Mouse (Mus musculus) intestine, postnatal 0 days (tissue): ENCODE data around the gene Fam193b. TPM values are rescaled to one million over a fixed set of nuclear protein-coding genes. Genes with fewer than 3 reads are reported as not detected.
"Not testable (repeated sequence)": the region's sequence is repeated elsewhere in the genome, so short reads cannot be mapped to it uniquely, and the experiment has no call there.

ENCODE experiments used
- ATAC-seq: fragments of 200-750 bp; cut with Nextera tagmentation; 2 replicates; pipeline ENCODE4 v1.8.0; 2017; ENCODE audit warnings: mild to moderate bottlenecking, moderate TSS enrichment, moderate library complexity
- H3K27ac ChIP-seq: fragments of 300-500 bp; sonication (generic); 2 replicates; pipeline ENCODE4 v1.5.1; 2014; ENCODE audit warnings: mild to moderate bottlenecking, low read depth, low read length, moderate library complexity
- H3K27me3 ChIP-seq: fragments of 300-500 bp; sonication (generic); replicated peaks from 2 replicates; pipeline ENCODE4 v1.6.1; 2014; ENCODE audit warnings: low read length, mixed read lengths; ENCODE audit not compliant: control insufficient read depth, insufficient read depth
- H3K36me3 ChIP-seq: fragments of 300-500 bp; sonication (generic); 2 replicates; pipeline ENCODE4 v1.6.1; 2014; ENCODE audit warnings: mild to moderate bottlenecking, moderate library complexity; ENCODE audit not compliant: control insufficient read depth, insufficient read depth
- H3K4me1 ChIP-seq: fragments of 300-500 bp; sonication (generic); replicated peaks from 2 replicates; pipeline ENCODE4 v1.6.1; 2014; ENCODE audit warnings: antibody characterized with exemption, low read length, mixed read lengths; ENCODE audit not compliant: control insufficient read depth, insufficient read depth
- H3K4me2 ChIP-seq: fragments of 300-500 bp; sonication (generic); replicated peaks from 2 replicates; pipeline ENCODE4 v1.6.1; 2014; ENCODE audit warnings: low read depth, mild to moderate bottlenecking, moderate library complexity
- H3K4me3 ChIP-seq: fragments of 300-500 bp; sonication (generic); 2 replicates; pipeline ENCODE4 v1.5.1; 2014; ENCODE audit warnings: low read depth, low read length
- H3K9ac ChIP-seq: fragments of 300-500 bp; sonication (generic); 2 replicates; pipeline ENCODE4 v1.6.1; 2014; ENCODE audit warnings: mild to moderate bottlenecking, low read depth, low read length
- H3K9me3 ChIP-seq: fragments of 300-500 bp; sonication (generic); 2 replicates; pipeline ENCODE4 v1.6.1; 2016; ENCODE audit warnings: mixed run types; ENCODE audit not compliant: control insufficient read depth
- CTCF ChIP-seq: sonication (generic); IDR thresholded peaks from 2 replicates; pipeline ENCODE4 v1.5.1; 2016; ENCODE audit warnings: low read depth, mild to moderate bottlenecking, control low read depth, antibody characterized with exemption, moderate library complexity
- WGBS: fragments of 180-500 bp; shearing (Covaris S2); extraction: QIAGEN DNeasy Blood & Tissue Kit; methylation state at CpG from one replicate; pipeline ENCODE4 v1.1.7; 2014; 5-methylcytosine and 5-hydroxymethylcytosine counted together
- polyA plus RNA-seq: library from polyadenylated mRNA; unstranded; fragments of >200 nt; fragmentation: Nextera tagmentation; extraction: Ambion mirVana; gene quantifications from 2 replicates; pipeline ENCODE4 v1.2.1, GENCODE M21; 2015

The Fam193b gene
- polyA plus RNA-seq, 1 experiment from 2014 or later = 10.3 TPM

- no peak for TF ChIP-seq CTCF
Measured at GRCm38 (mm10) chr13:55595375-55595774, 24.5 kb upstream of the Fam193b start.

GRCm38 (mm10) chr13:55593254-55593747 lies 22.4 kb upstream of the Fam193b start:
- ATAC-seq = peak; percentile 42
- peak overlapping the region; percentile 30; the same call in 1 of the 2 replicates for H3K27ac ChIP-seq
- H3K9me3 ChIP-seq = no peaks in the 10 kb centered on the region
- TF ChIP-seq CTCF = no peak
- no peaks in the 10 kb centered on the region for H3K4me1 ChIP-seq
- H3K4me3 ChIP-seq = peak overlapping the region; percentile 92
- H3K9ac ChIP-seq = peak overlapping the region; percentile 75
- H3K4me2 ChIP-seq = peak overlapping the region; percentile 69
- H3K36me3 ChIP-seq = peaks cover 33% of the 10 kb centered on the region
- WGBS = under 1% methylated on average over 31 of the region's 31 CpGs
- no peaks in the 10 kb centered on the region for H3K27me3 ChIP-seq

More at GRCm38 (mm10) chr13:55595375-55595774, 24.5 kb upstream of the Fam193b start:
- H3K4me3 ChIP-seq = no peak overlapping the region
- 90% methylated on average over 12 of the region's 12 CpGs for WGBS
- H3K9ac ChIP-seq = no peak overlapping the region
- H3K27ac ChIP-seq = no peak overlapping the region
- H3K4me1 ChIP-seq = no peaks in the 10 kb centered on the region
- no peak overlapping the region for H3K4me2 ChIP-seq
- H3K9me3 ChIP-seq = no peaks in the 10 kb centered on the region
- no peak for ATAC-seq
- no peaks in the 10 kb centered on the region for H3K27me3 ChIP-seq
- H3K36me3 ChIP-seq = peaks cover 33% of the 10 kb centered on the region

- H3K4me1 ChIP-seq = no peaks in the 10 kb centered on the region
- H3K4me2 ChIP-seq = peak overlapping the region; percentile 69
- H3K4me3 ChIP-seq = peak overlapping the region; percentile 92
- ATAC-seq = peak; percentile 96
- H3K27ac ChIP-seq = peak overlapping the region; percentile 30; the same call in 1 of the 2 replicates
- peak; percentile 41 for TF ChIP-seq CTCF
- no peaks in the 10 kb centered on the region for H3K27me3 ChIP-seq
- H3K9ac ChIP-seq = peak overlapping the region; percentile 75
- 4% methylated on average over 29 of the region's 29 CpGs for WGBS
- H3K36me3 ChIP-seq = peaks cover 31% of the 10 kb centered on the region
- no peaks in the 10 kb centered on the region for H3K9me3 ChIP-seq
Measured at GRCm38 (mm10) chr13:55592512-55593253, 21.8 kb upstream of the Fam193b start.

GRCm38 (mm10) chr13:55591961-55592490 lies 21.1 kb upstream of the Fam193b start:
- Histone ChIP-seq H3K4me3 (no peak overlapping the region), H3K9me3 (no peaks in the 10 kb centered on the region), H3K9ac (no peak overlapping the region), H3K27me3 (no peaks in the 10 kb centered on the region), H3K4me1 (no peaks in the 10 kb centered on the region), H3K27ac (no peak overlapping the region), H3K36me3 (peaks cover 26% of the 10 kb centered on the region), H3K4me2 (no peak overlapping the region)
- WGBS = 63% methylated on average over 4 of the region's 4 CpGs
- no peak for TF ChIP-seq CTCF
- ATAC-seq = no peak

- peaks cover 2% of the 10 kb centered on the region; the same call in 1 of the 2 replicates for H3K9me3 ChIP-seq
- TF ChIP-seq CTCF = no peak
- H3K36me3 ChIP-seq = no peaks in the 10 kb centered on the region
- H3K27me3 ChIP-seq = no peaks in the 10 kb centered on the region
- no peak overlapping the region for H3K4me2 ChIP-seq
- H3K4me3 ChIP-seq = no peak overlapping the region
- no peak overlapping the region for H3K9ac ChIP-seq
- no peak for ATAC-seq
- WGBS = 74% methylated on average over 4 of the region's 4 CpGs
- no peaks in the 10 kb centered on the region for H3K4me1 ChIP-seq
- H3K27ac ChIP-seq = no peak overlapping the region
Measured at GRCm38 (mm10) chr13:55578086-55578485, 7.2 kb upstream of the Fam193b start.

GRCm38 (mm10) chr13:55576872-55577271 lies 6.0 kb upstream of the Fam193b start:
- not testable (repeated sequence) for H3K4me1 ChIP-seq, H3K9ac ChIP-seq, H3K36me3 ChIP-seq, ATAC-seq, H3K27me3 ChIP-seq, H3K27ac ChIP-seq, H3K4me3 ChIP-seq, H3K9me3 ChIP-seq, H3K4me2 ChIP-seq
- 78% methylated on average over 7 of the region's 7 CpGs for WGBS
